Mouse (Mus musculus) midbrain, embryonic 11.5 days (tissue): ENCODE results near the gene Vmn1r93. TPM values are rescaled to one million over a fixed set of nuclear protein-coding genes. Genes with fewer than 3 reads are reported as not detected.
"Not testable (repeated sequence)": the region's sequence is repeated elsewhere in the genome, so short reads cannot be mapped to it uniquely, and the experiment has no call there.

Experiments used
- ATAC-seq: fragments of 200-750 bp; cut with Nextera tagmentation; 2 replicates; pipeline ENCODE4 v1.8.0; 2017; ENCODE audit warnings: moderate TSS enrichment, moderate library complexity; ENCODE audit not compliant: low FRiP score
- DNase-seq: peaks from one replicate; pipeline ENCODE4 v3.0.0; 2015; ENCODE audit warnings: low spot score; ENCODE audit errors: missing footprints
- H3K27ac ChIP-seq: fragments of 300-500 bp; sonication (generic); 2 replicates; pipeline ENCODE4 v1.5.1; 2014; ENCODE audit warnings: low read depth, low read length
- H3K27me3 ChIP-seq: fragments of 300-500 bp; sonication (generic); 2 replicates; pipeline ENCODE4 v1.6.1; 2014; ENCODE audit warnings: mild to moderate bottlenecking, low read length, moderate library complexity, mixed read lengths; ENCODE audit not compliant: control insufficient read depth, insufficient read depth
- H3K36me3 ChIP-seq: fragments of 300-500 bp; sonication (generic); 2 replicates; pipeline ENCODE4 v1.6.1; 2014; ENCODE audit warnings: mild to moderate bottlenecking, low read length, moderate library complexity, mixed read lengths; ENCODE audit not compliant: control insufficient read depth, insufficient read depth
- H3K4me1 ChIP-seq: fragments of 300-500 bp; sonication (generic); 2 replicates; pipeline ENCODE4 v1.6.1; 2014; ENCODE audit warnings: low read length; ENCODE audit not compliant: control insufficient read depth, insufficient read depth
- H3K4me2 ChIP-seq: fragments of 300-500 bp; sonication (generic); 2 replicates; pipeline ENCODE4 v1.6.1; 2014; ENCODE audit warnings: mild to moderate bottlenecking, moderate library complexity
- H3K4me3 ChIP-seq: fragments of 300-500 bp; sonication (generic); 2 replicates; pipeline ENCODE4 v1.5.1; 2014; ENCODE audit warnings: low read depth, low read length
- H3K9ac ChIP-seq: fragments of 300-500 bp; sonication (generic); 2 replicates; pipeline ENCODE4 v1.6.1; 2014; ENCODE audit warnings: low read length
- H3K9me3 ChIP-seq: fragments of 300-500 bp; sonication (generic); 2 replicates; pipeline ENCODE4 v1.6.1; 2016; ENCODE audit warnings: low read length; ENCODE audit not compliant: control insufficient read depth
- WGBS: fragments of 180-500 bp; shearing (Covaris S2); extraction: QIAGEN DNeasy Blood & Tissue Kit; methylation state at CpG from one replicate; pipeline ENCODE4 v1.1.7; 2014; 5-methylcytosine and 5-hydroxymethylcytosine counted together
- polyA plus RNA-seq: library from polyadenylated mRNA; unstranded; fragments of >200 nt; fragmentation: Nextera tagmentation; extraction: Ambion mirVana; gene quantifications from 2 replicates; pipeline ENCODE4 v1.2.1, GENCODE M21; 2014

Gene Vmn1r93
- not detected in 2 replicates for polyA plus RNA-seq

GRCm38 (mm10) chr7:20138988-20139387 is at the start of gene Vmn1r93:
Vmn1r93 (minus strand) TSS chr7:20139088.
- not testable (repeated sequence) for DNase-seq, H3K4me1 ChIP-seq, ATAC-seq, H3K9ac ChIP-seq, H3K27me3 ChIP-seq, H3K9me3 ChIP-seq, H3K36me3 ChIP-seq, H3K4me2 ChIP-seq, H3K4me3 ChIP-seq, H3K27ac ChIP-seq
- no CpG with 5 or more reads among the region's 5 CpGs for WGBS

- not testable (repeated sequence) for H3K9ac ChIP-seq, H3K9me3 ChIP-seq, ATAC-seq, H3K27me3 ChIP-seq, H3K4me1 ChIP-seq, H3K36me3 ChIP-seq, DNase-seq, H3K27ac ChIP-seq, H3K4me3 ChIP-seq, H3K4me2 ChIP-seq
- WGBS = no CpG with 5 or more reads among the region's 3 CpGs
These were observed 29.4 kb upstream of the Vmn1r93 start, which contains the start of gene Vmn1r94 for GRCm38 (mm10) chr7:20168277-20168676. Vmn1r94 (minus strand) TSS chr7:20168377.

- not testable (repeated sequence) for DNase-seq, H3K9ac ChIP-seq, H3K4me3 ChIP-seq, H3K4me1 ChIP-seq, H3K36me3 ChIP-seq, H3K4me2 ChIP-seq, H3K9me3 ChIP-seq, ATAC-seq, H3K27me3 ChIP-seq, H3K27ac ChIP-seq
- WGBS = no CpG with 5 or more reads among the region's 2 CpGs
These were observed 16.4 kb downstream of the Vmn1r93 start, which contains the start of gene Gm16442 for GRCm38 (mm10) chr7:20122479-20122878. Gm16442 (minus strand) TSS chr7:20122579.

GRCm38 (mm10) chr7:20099380-20099779 is 39.5 kb downstream of the Vmn1r93 start, which contains the start of gene Vmn1r91:
Vmn1r91 (plus strand) TSS chr7:20099680.
- H3K4me1 ChIP-seq, ATAC-seq, H3K9ac ChIP-seq, H3K27ac ChIP-seq, H3K9me3 ChIP-seq, H3K27me3 ChIP-seq, H3K4me2 ChIP-seq, DNase-seq, H3K36me3 ChIP-seq, H3K4me3 ChIP-seq: not testable (repeated sequence)
- WGBS = 80% methylated on average over 5 of the region's 5 CpGs

Other genes with a start within 250 kb of the Vmn1r93 start
- gene Pvr, start 217.9 kb downstream of the Vmn1r93 start, polyA plus RNA-seq = 2.8 and 3.0 TPM in 2 replicates
- gene Igsf23, start 188.3 kb downstream of the Vmn1r93 start, polyA plus RNA-seq = 0.20 TPM in 1 of 2 replicates, not detected in the other
- not detected in 2 replicates for gene Ceacam20, start 173.7 kb downstream of the Vmn1r93 start, polyA plus RNA-seq
- gene Nlrp9b, start 147.6 kb downstream of the Vmn1r93 start, polyA plus RNA-seq = not detected in 2 replicates
- gene Vmn1r91, start 39.4 kb downstream of the Vmn1r93 start, polyA plus RNA-seq = not detected in 2 replicates
- gene Gm16442, start 16.5 kb downstream of the Vmn1r93 start, polyA plus RNA-seq = not detected in 2 replicates
- not detected in 2 replicates for gene Vmn1r94, start 29.3 kb upstream of the Vmn1r93 start, polyA plus RNA-seq
- not detected in 2 replicates for gene Vmn1r95, start 54.6 kb upstream of the Vmn1r93 start, polyA plus RNA-seq
- gene Gm6164, start 66.5 kb upstream of the Vmn1r93 start, polyA plus RNA-seq = not detected in 2 replicates
- not detected in 2 replicates for gene Gm4498, start 94.7 kb upstream of the Vmn1r93 start, polyA plus RNA-seq
- gene Gm5890, start 123.7 kb upstream of the Vmn1r93 start, polyA plus RNA-seq = not detected in 2 replicates
- gene Gm4133, start 195.0 kb upstream of the Vmn1r93 start, polyA plus RNA-seq = not detected in 2 replicates
- gene Gm5728, start 236.3 kb upstream of the Vmn1r93 start, polyA plus RNA-seq = not detected in 2 replicates